Mouse (Mus musculus): ENCODE data around the gene Tmem175.

DNA sequence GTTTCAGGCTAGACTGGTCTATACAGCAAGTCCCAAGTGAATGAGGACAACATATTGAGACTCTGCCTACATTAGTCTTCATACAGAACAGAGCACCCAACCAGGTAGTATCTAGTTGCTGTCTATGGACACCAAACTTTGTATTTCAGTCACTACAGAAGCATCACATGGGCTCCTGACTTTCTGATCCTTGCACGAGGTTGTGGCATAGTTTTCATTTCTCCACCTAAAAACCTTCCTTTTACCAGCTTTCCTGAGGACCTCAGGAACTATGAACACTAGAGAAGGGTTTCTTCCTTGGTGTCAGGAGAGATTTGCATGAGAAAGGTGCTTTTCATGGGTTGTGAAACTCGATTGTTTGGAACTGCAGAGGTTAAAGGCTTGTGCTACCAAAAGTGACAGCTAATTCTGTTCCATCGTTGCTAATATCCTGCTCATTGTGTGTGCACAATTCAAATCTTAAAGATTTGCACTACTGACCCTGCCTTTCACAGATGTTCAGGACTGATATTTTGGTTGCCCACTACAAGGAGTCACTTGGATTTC is 38.9 kb downstream of the Tmem175 start:
- TF ChIP-seq CTCF (IDR thresholded peaks at IDR 0.05; ENCODE audit: insufficient read depth, low read length): no peak
- no peak for TF ChIP-seq POLR2A (IDR thresholded peaks at IDR 0.05; ENCODE audit: borderline replicate concordance, extremely low read depth, low read depth, low read length)

Data from lung, adult 2 months (tissue).